8 mouse cellular contexts compared by ENCODE assay signal in genomic region chr9:99630528-99631125, GRCm38 (mm10). TPM values are rescaled to one million over a fixed set of nuclear protein-coding genes. Genes with fewer than 3 reads are reported as not detected.
DNase-seq lines count a peak whose midpoint lies in the region; ATAC-seq and TF ChIP-seq lines count a peak whose summit lies in the region.

No protein-coding gene starts in this region.

- peak overlapping the region; percentile 63 for H3K4me3 ChIP-seq in liver, embryonic 11.5 days (ENCODE audit: low read depth, low read length)
- H3K4me3 ChIP-seq in embryonic facial prominence, embryonic 15.5 days (replicated peaks), result peak overlapping the region; percentile 63
- H3K4me3 ChIP-seq in kidney, embryonic 15.5 days (replicated peaks), result peak overlapping the region; percentile 67
- peak overlapping the region; percentile 87 for H3K4me3 ChIP-seq in myocyte

- H3K79me2 ChIP-seq in myocyte (ENCODE audit: control insufficient read depth, insufficient read depth), result peaks cover 47% of the 10 kb centered on the region

- H3K9ac ChIP-seq in liver, embryonic 11.5 days (ENCODE audit: low read depth, low read length), result peak overlapping the region; percentile 68
- peak overlapping the region; percentile 62; the same call in 1 of the 2 replicates for H3K9ac ChIP-seq in embryonic facial prominence, embryonic 15.5 days
- H3K9ac ChIP-seq in kidney, embryonic 15.5 days, result peak overlapping the region; percentile 64

- no peak for TF ChIP-seq POLR2A in myocyte (IDR thresholded peaks at IDR 0.05; ENCODE audit: insufficient read length, low read depth)

- 56% methylated on average over 9 of the region's 9 CpGs for WGBS in liver, embryonic 11.5 days
- WGBS in embryonic facial prominence, embryonic 15.5 days, result 30% methylated on average over 9 of the region's 9 CpGs
- 48% methylated on average over 9 of the region's 9 CpGs for WGBS in kidney, embryonic 15.5 days

- peaks cover 3% of the 10 kb centered on the region; the same call in 1 of the 2 replicates for H3K4me1 ChIP-seq in liver, embryonic 11.5 days (replicated peaks; ENCODE audit: control insufficient read depth, insufficient read depth, low read length)
- H3K4me1 ChIP-seq in embryonic facial prominence, embryonic 15.5 days, result peaks cover 33% of the 10 kb centered on the region
- peaks cover 32% of the 10 kb centered on the region for H3K4me1 ChIP-seq in kidney, embryonic 15.5 days

- no peak for ATAC-seq in liver, embryonic 11.5 days (replicated peaks; ENCODE audit: low FRiP score)
- no peak for ATAC-seq in embryonic facial prominence, embryonic 15.5 days (ENCODE audit: insufficient number of reproducible peaks, low FRiP score, low TSS enrichment, low read depth)
- ATAC-seq in kidney, embryonic 15.5 days (replicated peaks; ENCODE audit: low FRiP score), result no peak

- peak overlapping the region; percentile 83 for H3K4me2 ChIP-seq in liver, embryonic 11.5 days
- peak overlapping the region; percentile 67 for H3K4me2 ChIP-seq in embryonic facial prominence, embryonic 15.5 days (replicated peaks)
- H3K4me2 ChIP-seq in kidney, embryonic 15.5 days, result peak overlapping the region; percentile 82
- peak overlapping the region; percentile 66 for H3K4me2 ChIP-seq in myocyte (ENCODE audit: low read depth)

- H3K9me3 ChIP-seq in liver, embryonic 11.5 days (ENCODE audit: control insufficient read depth, low read length), result no peaks in the 10 kb centered on the region
- H3K9me3 ChIP-seq in embryonic facial prominence, embryonic 15.5 days (replicated peaks), result no peaks in the 10 kb centered on the region
- H3K9me3 ChIP-seq in kidney, embryonic 15.5 days (replicated peaks), result no peaks in the 10 kb centered on the region

- no peak for DNase-seq in liver, embryonic 11.5 days (ENCODE audit: low spot score)
- DNase-seq in liver (no peak), MN1 (ENCODE audit: low spot score) (no peak)
- DNase-seq in adrenal gland, adult 2 months, result no peak
- DNase-seq in gastrocnemius, postnatal 4 days (ENCODE audit: low spot score in 2 of 2), result no peak

- no peaks in the 10 kb centered on the region for H3K36me3 ChIP-seq in liver, embryonic 11.5 days (ENCODE audit: control insufficient read depth, insufficient read depth, low read length)
- H3K36me3 ChIP-seq in embryonic facial prominence, embryonic 15.5 days, result peaks cover 24% of the 10 kb centered on the region; the same call in 1 of the 2 replicates
- peaks cover 25% of the 10 kb centered on the region for H3K36me3 ChIP-seq in kidney, embryonic 15.5 days
- H3K36me3 ChIP-seq in myocyte (ENCODE audit: control insufficient read depth, insufficient read depth), result no peaks in the 10 kb centered on the region

- H3K27me3 ChIP-seq in liver, embryonic 11.5 days (replicated peaks; ENCODE audit: control insufficient read depth, insufficient read depth, low read length), result no peaks in the 10 kb centered on the region
- H3K27me3 ChIP-seq in embryonic facial prominence, embryonic 15.5 days, result no peaks in the 10 kb centered on the region
- no peaks in the 10 kb centered on the region for H3K27me3 ChIP-seq in kidney, embryonic 15.5 days
- no peaks in the 10 kb centered on the region for H3K27me3 ChIP-seq in myocyte (ENCODE audit: control insufficient read depth, insufficient read depth, insufficient read length)

- H3K27ac ChIP-seq in liver, embryonic 11.5 days (ENCODE audit: low read depth, low read length), result no peak overlapping the region
- peak overlapping the region; percentile 96 for H3K27ac ChIP-seq in embryonic facial prominence, embryonic 15.5 days (replicated peaks)
- H3K27ac ChIP-seq in kidney, embryonic 15.5 days, result peak overlapping the region; percentile 96

- H3ac ChIP-seq in myocyte (ENCODE audit: control insufficient read depth, insufficient read length), result peak overlapping the region; percentile 36

TF ChIP-seq in myocyte, 11 proteins besides CTCF, POLR2A, EP300 and RAD21:
- no peak for TF ChIP-seq TCF3 (IDR thresholded peaks at IDR 0.05; ENCODE audit: insufficient read length, low read depth)
- no peak for TF ChIP-seq POLR2AphosphoS2 (IDR thresholded peaks at IDR 0.05; ENCODE audit: insufficient read length, low read depth)
- TF ChIP-seq MYOD1 (IDR thresholded peaks at IDR 0.05; ENCODE audit: control insufficient read depth in 1 of 3, insufficient read length in 2 of 3, low read depth in 2 of 3), result no peak
- no peak for TF ChIP-seq TCF12 (IDR thresholded peaks at IDR 0.05; ENCODE audit: insufficient read depth, poor library complexity, severe bottlenecking)
- no peak for TF ChIP-seq CEBPB (IDR thresholded peaks at IDR 0.05; ENCODE audit: insufficient read depth, poor library complexity, severe bottlenecking)
- no peak for TF ChIP-seq SRF (IDR thresholded peaks at IDR 0.05; ENCODE audit: control insufficient read depth, insufficient read length, low read depth)
- no peak for TF ChIP-seq MYOG (IDR thresholded peaks at IDR 0.05; ENCODE audit: control insufficient read depth in 1 of 3, insufficient read depth in 1 of 3, insufficient read length in 2 of 3, low read depth in 2 of 3)
- TF ChIP-seq E2F4 (IDR thresholded peaks at IDR 0.05; ENCODE audit: insufficient read depth), result no peak
- no peak for TF ChIP-seq MAX (IDR thresholded peaks at IDR 0.05; ENCODE audit: low read depth)
- no peak for TF ChIP-seq REST (IDR thresholded peaks at IDR 0.05; ENCODE audit: insufficient read depth, insufficient read length)
- no peak for TF ChIP-seq USF1 (IDR thresholded peaks at IDR 0.05; ENCODE audit: low read depth)
TF ChIP-seq in myocyte: peak in this region for 0.

RNA-seq across cellular contexts. Expression of gene Dzip1l, which starts 1.3 kb away (rescaled TPM):
- polyA plus RNA-seq in liver, embryonic 11.5 days (2014; fragmentation: Nextera tagmentation; extraction: Ambion mirVana), result 5.0 and 6.2 TPM in 2 replicates
- 26.7 and 29.1 TPM in 2 replicates for polyA plus RNA-seq in embryonic facial prominence, embryonic 15.5 days (2015; fragmentation: Nextera tagmentation; extraction: Ambion mirVana)
- polyA plus RNA-seq in kidney, embryonic 15.5 days (2015; fragmentation: Nextera tagmentation; extraction: Ambion mirVana), result 19.7 and 26.7 TPM in 2 replicates
- polyA plus RNA-seq in myocyte (2012; fragmentation: generic; extraction: Trizol), result 6.5 TPM
- 1 to 10 TPM; 3.7 to 6.8 TPM for total RNA-seq in adrenal gland, adult 2 months (2021)
- polyA plus RNA-seq in adrenal gland, adult 2 months (2012; rRNA removed), result 2.5 and 4.0 TPM in 2 replicates
- total RNA-seq in gastrocnemius, postnatal 4 days (2021), result 1 to 10 TPM; 8.3 to 8.9 TPM

RNA-seq across cellular contexts. Expression of gene A4gnt, which starts 18.3 kb away (rescaled TPM):
- not detected in 2 replicates for polyA plus RNA-seq in liver, embryonic 11.5 days (2014; fragmentation: Nextera tagmentation; extraction: Ambion mirVana)
- not detected in 2 replicates for polyA plus RNA-seq in embryonic facial prominence, embryonic 15.5 days (2015; fragmentation: Nextera tagmentation; extraction: Ambion mirVana)
- 0.44 and 0.51 TPM in 2 replicates for polyA plus RNA-seq in kidney, embryonic 15.5 days (2015; fragmentation: Nextera tagmentation; extraction: Ambion mirVana)
- polyA plus RNA-seq in myocyte (2012; fragmentation: generic; extraction: Trizol), result not detected
- total RNA-seq in adrenal gland, adult 2 months (2021), result not detected
- polyA plus RNA-seq in adrenal gland, adult 2 months (2012; rRNA removed), result not detected in 2 replicates
- total RNA-seq in gastrocnemius, postnatal 4 days (2021), result not detected

RNA-seq across cellular contexts. Expression of gene Dbr1, which starts 55.0 kb away (rescaled TPM):
- 36.5 and 39.7 TPM in 2 replicates for polyA plus RNA-seq in liver, embryonic 11.5 days (2014; fragmentation: Nextera tagmentation; extraction: Ambion mirVana)
- polyA plus RNA-seq in embryonic facial prominence, embryonic 15.5 days (2015; fragmentation: Nextera tagmentation; extraction: Ambion mirVana), result 23.4 and 27.2 TPM in 2 replicates
- 29.0 and 31.6 TPM in 2 replicates for polyA plus RNA-seq in kidney, embryonic 15.5 days (2015; fragmentation: Nextera tagmentation; extraction: Ambion mirVana)
- 7.5 TPM for polyA plus RNA-seq in myocyte (2012; fragmentation: generic; extraction: Trizol)
- 10 to 100 TPM; 12.9 to 13.9 TPM for total RNA-seq in adrenal gland, adult 2 months (2021)
- 9.9 and 11.9 TPM in 2 replicates for polyA plus RNA-seq in adrenal gland, adult 2 months (2012; rRNA removed)
- 10 to 100 TPM in 1 of 2 experiments, 1 to 10 TPM in 1; 9.5 to 10.3 TPM for total RNA-seq in gastrocnemius, postnatal 4 days (2021)
